Mouse (Mus musculus): ENCODE measurements at regions not wholly inside any gene's neighbourhood (a gene's known extent, or its start where the extent isn't known, plus 50 kb on each side); places are given as distances from the start of the nearest gene placed in this dataset.

- no peaks in the 10 kb centered on the region for H3K4me1 ChIP-seq (replicated peaks; ENCODE audit: control insufficient read depth, insufficient read depth, low read length)
- H3K36me3 ChIP-seq (ENCODE audit: control insufficient read depth, insufficient read depth, low read length), result no peaks in the 10 kb centered on the region
- no peak overlapping the region for H3K4me2 ChIP-seq (replicated peaks; ENCODE audit: low read depth, low read length)
- 95% methylated on average over 5 of the region's 5 CpGs for WGBS
- no peaks in the 10 kb centered on the region for H3K9me3 ChIP-seq (ENCODE audit: control insufficient read depth, low read length)
- no peak overlapping the region for H3K9ac ChIP-seq (ENCODE audit: low read depth, low read length)
- H3K27me3 ChIP-seq (ENCODE audit: control insufficient read depth, insufficient read depth, low read length), result no peaks in the 10 kb centered on the region
- H3K27ac ChIP-seq (ENCODE audit: low read depth, low read length), result no peak overlapping the region
- no peak for DNase-seq (ENCODE audit: low spot score)
- ATAC-seq (ENCODE audit: low FRiP score), result no peak
- no peak overlapping the region for H3K4me3 ChIP-seq (ENCODE audit: low read depth, low read length)
These were observed 309.6 kb upstream of the Isl1 start for GRCm38 (mm10) chr13:116619105-116619504.

GRCm38 (mm10) chr13:116596346-116596745 lies 286.9 kb upstream of the Isl1 start:
- WGBS, result 95% methylated on average over 4 of the region's 4 CpGs
- Histone ChIP-seq H3K9me3 (ENCODE audit: control insufficient read depth, low read length) (no peaks in the 10 kb centered on the region), H3K4me2 (replicated peaks; ENCODE audit: low read depth, low read length) (no peak overlapping the region), H3K4me3 (ENCODE audit: low read depth, low read length) (no peak overlapping the region), H3K36me3 (ENCODE audit: control insufficient read depth, insufficient read depth, low read length) (no peaks in the 10 kb centered on the region), H3K9ac (ENCODE audit: low read depth, low read length) (no peak overlapping the region), H3K4me1 (replicated peaks; ENCODE audit: control insufficient read depth, insufficient read depth, low read length) (no peaks in the 10 kb centered on the region), H3K27me3 (ENCODE audit: control insufficient read depth, insufficient read depth, low read length) (no peaks in the 10 kb centered on the region), H3K27ac (ENCODE audit: low read depth, low read length) (no peak overlapping the region)
- ATAC-seq (ENCODE audit: low FRiP score), result no peak
- DNase-seq (ENCODE audit: low spot score), result no peak

GRCm38 (mm10) chr13:116595512-116595911 lies 286.0 kb upstream of the Isl1 start:
- 96% methylated on average over 2 of the region's 2 CpGs for WGBS

GRCm38 (mm10) chr13:116575958-116576335 lies 266.5 kb upstream of the Isl1 start:
- Histone ChIP-seq H3K36me3 (ENCODE audit: control insufficient read depth, insufficient read depth, low read length) (no peaks in the 10 kb centered on the region), H3K9ac (ENCODE audit: low read depth, low read length) (no peak overlapping the region), H3K4me1 (replicated peaks; ENCODE audit: control insufficient read depth, insufficient read depth, low read length) (no peaks in the 10 kb centered on the region), H3K4me3 (ENCODE audit: low read depth, low read length) (no peak overlapping the region), H3K27me3 (ENCODE audit: control insufficient read depth, insufficient read depth, low read length) (peaks cover 7% of the 10 kb centered on the region), H3K4me2 (replicated peaks; ENCODE audit: low read depth, low read length) (no peak overlapping the region), H3K27ac (ENCODE audit: low read depth, low read length) (no peak overlapping the region), H3K9me3 (ENCODE audit: control insufficient read depth, low read length) (0 out of 2 replicates have a peak, but pooled peaks cover 3% of the 10 kb centered on the region)
- peak; percentile 28 for ATAC-seq (ENCODE audit: low FRiP score)
- no peak for DNase-seq (ENCODE audit: low spot score)

More at GRCm38 (mm10) chr13:116595512-116595911, 286.0 kb upstream of the Isl1 start:
- Histone ChIP-seq H3K4me2 (replicated peaks; ENCODE audit: low read depth, low read length) (no peak overlapping the region), H3K27ac (ENCODE audit: low read depth, low read length) (no peak overlapping the region), H3K4me3 (ENCODE audit: low read depth, low read length) (no peak overlapping the region), H3K4me1 (replicated peaks; ENCODE audit: control insufficient read depth, insufficient read depth, low read length) (no peaks in the 10 kb centered on the region), H3K9me3 (ENCODE audit: control insufficient read depth, low read length) (no peaks in the 10 kb centered on the region), H3K36me3 (ENCODE audit: control insufficient read depth, insufficient read depth, low read length) (no peaks in the 10 kb centered on the region), H3K9ac (ENCODE audit: low read depth, low read length) (no peak overlapping the region), H3K27me3 (ENCODE audit: control insufficient read depth, insufficient read depth, low read length) (no peaks in the 10 kb centered on the region)
- ATAC-seq (ENCODE audit: low FRiP score) (no peak), DNase-seq (ENCODE audit: low spot score) (no peak)

- Histone ChIP-seq H3K27ac (ENCODE audit: low read depth, low read length) (no peak overlapping the region), H3K4me2 (replicated peaks; ENCODE audit: low read depth, low read length) (no peak overlapping the region), H3K27me3 (ENCODE audit: control insufficient read depth, insufficient read depth, low read length) (peaks cover 7% of the 10 kb centered on the region), H3K36me3 (ENCODE audit: control insufficient read depth, insufficient read depth, low read length) (no peaks in the 10 kb centered on the region), H3K9me3 (ENCODE audit: control insufficient read depth, low read length) (0 out of 2 replicates have a peak, but pooled peaks cover 3% of the 10 kb centered on the region), H3K4me3 (ENCODE audit: low read depth, low read length) (no peak overlapping the region), H3K9ac (ENCODE audit: low read depth, low read length) (no peak overlapping the region), H3K4me1 (replicated peaks; ENCODE audit: control insufficient read depth, insufficient read depth, low read length) (no peaks in the 10 kb centered on the region)
- DNase-seq (ENCODE audit: low spot score), result peak; percentile 71
- ATAC-seq (ENCODE audit: low FRiP score), result peak; percentile 96
- 20% methylated on average over 11 of the region's 11 CpGs for WGBS
These were observed 265.9 kb upstream of the Isl1 start for GRCm38 (mm10) chr13:116575274-116575957.

GRCm38 (mm10) chr13:116555053-116555452 lies 245.6 kb upstream of the Isl1 start:
- Histone ChIP-seq H3K36me3 (ENCODE audit: control insufficient read depth, insufficient read depth, low read length) (no peaks in the 10 kb centered on the region), H3K4me2 (replicated peaks; ENCODE audit: low read depth, low read length) (no peak overlapping the region), H3K27me3 (ENCODE audit: control insufficient read depth, insufficient read depth, low read length) (no peaks in the 10 kb centered on the region), H3K4me3 (ENCODE audit: low read depth, low read length) (no peak overlapping the region), H3K4me1 (replicated peaks; ENCODE audit: control insufficient read depth, insufficient read depth, low read length) (no peaks in the 10 kb centered on the region), H3K9me3 (ENCODE audit: control insufficient read depth, low read length) (no peaks in the 10 kb centered on the region), H3K9ac (ENCODE audit: low read depth, low read length) (no peak overlapping the region), H3K27ac (ENCODE audit: low read depth, low read length) (no peak overlapping the region)
- ATAC-seq (ENCODE audit: low FRiP score) (no peak), DNase-seq (ENCODE audit: low spot score) (no peak)
- 75% methylated on average over 4 of the region's 4 CpGs for whole genome bisulfite sequencing

GRCm38 (mm10) chr13:116535211-116535610 lies 225.7 kb upstream of the Isl1 start:
- Histone ChIP-seq H3K4me2 (replicated peaks; ENCODE audit: low read depth, low read length) (no peak overlapping the region), H3K36me3 (ENCODE audit: control insufficient read depth, insufficient read depth, low read length) (no peaks in the 10 kb centered on the region), H3K27ac (ENCODE audit: low read depth, low read length) (no peak overlapping the region), H3K9me3 (ENCODE audit: control insufficient read depth, low read length) (no peaks in the 10 kb centered on the region), H3K27me3 (ENCODE audit: control insufficient read depth, insufficient read depth, low read length) (no peaks in the 10 kb centered on the region), H3K4me3 (ENCODE audit: low read depth, low read length) (no peak overlapping the region), H3K9ac (ENCODE audit: low read depth, low read length) (no peak overlapping the region), H3K4me1 (replicated peaks; ENCODE audit: control insufficient read depth, insufficient read depth, low read length) (no peaks in the 10 kb centered on the region)
- 91% methylated on average over 3 of the region's 3 CpGs for WGBS
- ATAC-seq (ENCODE audit: low FRiP score) (no peak), DNase-seq (ENCODE audit: low spot score) (no peak)

GRCm38 (mm10) chr13:116533163-116533562 lies 223.7 kb upstream of the Isl1 start:
- no peaks in the 10 kb centered on the region for H3K9me3 ChIP-seq (ENCODE audit: control insufficient read depth, low read length)
- no peak overlapping the region for H3K4me2 ChIP-seq (replicated peaks; ENCODE audit: low read depth, low read length)
- no peaks in the 10 kb centered on the region for H3K4me1 ChIP-seq (replicated peaks; ENCODE audit: control insufficient read depth, insufficient read depth, low read length)
- no peak overlapping the region for H3K4me3 ChIP-seq (ENCODE audit: low read depth, low read length)
- H3K27ac ChIP-seq (ENCODE audit: low read depth, low read length), result no peak overlapping the region
- no peak for DNase-seq (ENCODE audit: low spot score)
- no peaks in the 10 kb centered on the region for H3K36me3 ChIP-seq (ENCODE audit: control insufficient read depth, insufficient read depth, low read length)
- no peak for ATAC-seq (ENCODE audit: low FRiP score)
- WGBS, result 90% methylated on average over 3 of the region's 3 CpGs
- no peak overlapping the region for H3K9ac ChIP-seq (ENCODE audit: low read depth, low read length)
- H3K27me3 ChIP-seq (ENCODE audit: control insufficient read depth, insufficient read depth, low read length), result no peaks in the 10 kb centered on the region

- no peaks in the 10 kb centered on the region for H3K4me1 ChIP-seq (replicated peaks; ENCODE audit: control insufficient read depth, insufficient read depth, low read length)
- no peak overlapping the region for H3K27ac ChIP-seq (ENCODE audit: low read depth, low read length)
- no peaks in the 10 kb centered on the region for H3K9me3 ChIP-seq (ENCODE audit: control insufficient read depth, low read length)
- H3K4me3 ChIP-seq (ENCODE audit: low read depth, low read length), result no peak overlapping the region
- ATAC-seq (ENCODE audit: low FRiP score) (no peak), DNase-seq (ENCODE audit: low spot score) (no peak)
- H3K9ac ChIP-seq (ENCODE audit: low read depth, low read length), result no peak overlapping the region
- 37% methylated on average over 1 of the region's 1 CpGs for WGBS
- no peaks in the 10 kb centered on the region for H3K27me3 ChIP-seq (ENCODE audit: control insufficient read depth, insufficient read depth, low read length)
- H3K36me3 ChIP-seq (ENCODE audit: control insufficient read depth, insufficient read depth, low read length), result no peaks in the 10 kb centered on the region
- H3K4me2 ChIP-seq (replicated peaks; ENCODE audit: low read depth, low read length), result no peak overlapping the region
These were observed 218.8 kb upstream of the Isl1 start for GRCm38 (mm10) chr13:116528289-116528688.
